Mouse (Mus musculus) lung, postnatal 0 days (tissue): ENCODE data around the gene Tmem209. TPM values are rescaled to one million over a fixed set of nuclear protein-coding genes. Genes with fewer than 3 reads are reported as not detected.

Source experiments
- ATAC-seq: fragments of 200-750 bp; cut with Nextera tagmentation; 2 replicates; pipeline ENCODE4 v1.8.0; 2017; ENCODE audit warnings: moderate library complexity
- DNase-seq: peaks from one replicate; pipeline ENCODE4 v3.0.0-alpha.2; 2016; ENCODE audit warnings: low spot score
- H3K27ac ChIP-seq: fragments of 300-500 bp; sonication (generic); 2 replicates; pipeline ENCODE4 v1.5.1; 2014; ENCODE audit warnings: antibody characterized with exemption, mild to moderate bottlenecking, low read length, mixed read lengths
- H3K27me3 ChIP-seq: fragments of 300-500 bp; sonication (generic); replicated peaks from 2 replicates; pipeline ENCODE4 v1.6.1; 2014; ENCODE audit warnings: low read length, mixed read lengths; ENCODE audit not compliant: insufficient read depth
- H3K36me3 ChIP-seq: fragments of 300-500 bp; sonication (generic); 2 replicates; pipeline ENCODE4 v1.6.1; 2014; ENCODE audit warnings: low read length, mixed read lengths; ENCODE audit not compliant: insufficient read depth
- H3K4me1 ChIP-seq: fragments of 300-500 bp; sonication (generic); 2 replicates; pipeline ENCODE4 v1.6.1; 2014; ENCODE audit warnings: antibody characterized with exemption, low read depth, low read length, mixed read lengths; ENCODE audit not compliant: insufficient read depth
- H3K4me2 ChIP-seq: fragments of 300-500 bp; sonication (generic); replicated peaks from 2 replicates; pipeline ENCODE4 v1.6.1; 2014; ENCODE audit warnings: low read depth, mild to moderate bottlenecking, low read length, moderate library complexity, mixed read lengths
- H3K4me3 ChIP-seq: fragments of 300-500 bp; sonication (generic); 2 replicates; pipeline ENCODE4 v1.5.1; 2014; ENCODE audit warnings: low read depth, low read length
- H3K9ac ChIP-seq: fragments of 300-500 bp; sonication (generic); replicated peaks from 2 replicates; pipeline ENCODE4 v1.6.1; 2014; ENCODE audit warnings: low read depth, mild to moderate bottlenecking
- H3K9me3 ChIP-seq: fragments of 300-500 bp; sonication (generic); 2 replicates; pipeline ENCODE4 v1.6.1; 2016; ENCODE audit warnings: low read length, mixed read lengths
- CTCF ChIP-seq: IDR thresholded peaks from 2 replicates; pipeline ENCODE4 v1.5.1; 2016; ENCODE audit warnings: antibody characterized with exemption, mild to moderate bottlenecking
- EP300 ChIP-seq: IDR thresholded peaks from 2 replicates; pipeline ENCODE4 v1.6.1; 2016; ENCODE audit warnings: antibody characterized with exemption, mild to moderate bottlenecking, control low read depth
- WGBS: fragments of 180-500 bp; shearing (Covaris S2); extraction: QIAGEN DNeasy Blood & Tissue Kit; methylation state at CpG from one replicate; pipeline ENCODE4 v1.1.7; 2014; 5-methylcytosine and 5-hydroxymethylcytosine counted together
- polyA plus RNA-seq: library from polyadenylated mRNA; unstranded; fragments of >200 nt; fragmentation: Nextera tagmentation; extraction: Ambion mirVana; gene quantifications from 2 replicates; pipeline ENCODE4 v1.2.1, GENCODE M21; 2015

Tmem209 gene
- polyA plus RNA-seq, 1 experiment from 2014 or later, result 14.6 TPM

DNA sequence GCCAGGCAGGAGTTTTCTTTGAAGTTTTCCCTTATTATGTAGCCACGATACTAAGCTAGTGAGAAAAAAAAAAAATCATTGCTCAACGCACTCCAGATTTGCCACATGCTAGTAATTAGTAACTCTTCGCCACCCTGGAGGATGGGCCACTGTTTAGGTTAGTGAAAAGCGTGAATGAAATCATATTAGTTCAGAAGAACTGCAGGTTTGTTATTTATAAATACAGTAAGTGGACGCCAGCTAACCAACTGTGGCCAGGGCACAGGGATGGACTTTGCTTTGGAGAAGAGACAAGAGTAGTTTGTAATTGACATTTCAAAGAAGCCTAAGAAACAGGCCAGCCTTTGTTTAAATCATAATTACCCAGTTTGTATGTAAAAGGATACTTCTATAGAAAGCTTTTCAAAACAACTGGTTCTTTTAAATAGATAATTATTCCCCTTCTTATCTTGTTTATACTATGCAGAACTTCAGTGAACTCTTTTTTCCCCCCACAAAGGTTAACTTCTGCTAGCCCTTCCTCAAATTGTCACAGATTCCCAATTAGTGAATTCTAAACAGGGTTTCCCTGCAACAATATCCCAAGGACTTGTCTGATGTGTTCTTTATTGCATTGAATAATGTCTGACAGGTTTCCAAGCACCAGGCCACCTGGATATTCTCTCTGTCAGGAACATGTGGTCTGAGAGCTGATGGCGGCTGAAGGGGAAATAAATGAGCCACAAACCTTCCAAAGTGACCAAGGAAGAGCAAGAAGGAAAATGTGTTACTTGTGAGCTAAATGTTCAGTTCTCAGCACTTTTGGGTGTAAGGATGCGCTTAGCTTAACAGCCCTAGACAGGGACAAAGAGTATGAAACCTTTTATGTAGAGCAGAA, 16.1 kb upstream of the Tmem209 start:
- TF ChIP-seq EP300, result no peak
- no peak for TF ChIP-seq CTCF
- DNase-seq, result no peak
- Histone ChIP-seq H3K27me3 (no peaks in the 10 kb centered on the region), H3K4me3 (no peak overlapping the region), H3K9me3 (no peaks in the 10 kb centered on the region), H3K9ac (no peak overlapping the region), H3K36me3 (no peaks in the 10 kb centered on the region), H3K4me1 (no peaks in the 10 kb centered on the region), H3K27ac (no peak overlapping the region), H3K4me2 (no peak overlapping the region)
- ATAC-seq, result no peak
- WGBS, result 66% methylated on average over 7 of the region's 7 CpGs

DNA sequence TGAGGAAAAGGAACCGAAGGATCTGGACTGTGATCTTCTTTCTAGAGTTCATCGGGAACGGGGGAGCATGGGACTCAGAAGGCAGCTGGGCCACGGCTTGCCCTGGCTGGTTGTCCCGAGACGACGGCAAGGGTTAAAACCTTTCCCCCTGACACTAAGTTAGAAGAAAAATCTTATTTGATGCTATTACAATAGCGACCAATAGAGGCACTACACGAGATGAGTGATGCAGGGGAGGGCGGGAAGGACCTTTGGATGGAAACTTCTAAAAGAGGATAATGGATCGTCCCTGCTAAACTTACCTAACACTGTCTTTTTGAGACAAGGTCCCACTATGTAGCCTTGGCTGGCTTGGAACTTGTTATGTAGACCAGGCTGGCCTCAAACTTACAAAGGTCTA, 10.8 kb upstream of the Tmem209 start:
- TF ChIP-seq EP300, result no peak
- peak; percentile 41 for TF ChIP-seq CTCF
- H3K36me3 ChIP-seq, result no peaks in the 10 kb centered on the region
- H3K27ac ChIP-seq, result no peak overlapping the region
- DNase-seq (no peak), ATAC-seq (no peak)
- H3K4me3 ChIP-seq, result no peak overlapping the region
- H3K4me2 ChIP-seq, result no peak overlapping the region
- H3K4me1 ChIP-seq, result no peaks in the 10 kb centered on the region
- H3K27me3 ChIP-seq, result no peaks in the 10 kb centered on the region
- no peak overlapping the region for H3K9ac ChIP-seq
- no peaks in the 10 kb centered on the region for H3K9me3 ChIP-seq
- WGBS, result 64% methylated on average over 11 of the region's 11 CpGs

DNA sequence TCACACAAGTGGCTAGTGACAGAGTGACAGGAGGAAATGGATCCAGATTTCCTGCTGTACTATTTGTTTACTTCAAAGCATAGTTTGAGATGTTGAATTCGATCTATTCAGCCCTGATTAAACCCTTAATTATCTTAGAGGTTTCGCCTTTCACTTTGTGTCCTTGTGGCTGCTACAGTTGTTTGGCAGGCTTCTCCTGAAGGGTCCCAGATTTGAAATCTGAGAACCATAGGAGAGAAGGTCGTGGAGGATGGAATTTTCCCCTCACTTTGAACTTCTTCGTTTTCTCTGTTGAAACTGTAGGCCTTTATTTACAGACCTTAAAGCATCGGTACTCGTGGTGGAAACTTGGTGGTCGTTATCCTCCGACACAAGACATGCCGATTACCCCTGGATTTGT, 4.7 kb upstream of the Tmem209 start:
- WGBS, result 12% methylated on average over 9 of the region's 9 CpGs
- TF ChIP-seq EP300 (no peak), CTCF (no peak)
- Histone ChIP-seq H3K4me3 (no peak overlapping the region), H3K9me3 (no peaks in the 10 kb centered on the region), H3K4me1 (0 out of 2 replicates have a peak, but pooled peaks cover 4% of the 10 kb centered on the region), H3K36me3 (no peaks in the 10 kb centered on the region), H3K27me3 (no peaks in the 10 kb centered on the region), H3K27ac (no peak overlapping the region), H3K4me2 (no peak overlapping the region), H3K9ac (no peak overlapping the region)
- DNase-seq (no peak), ATAC-seq (no peak)

DNA sequence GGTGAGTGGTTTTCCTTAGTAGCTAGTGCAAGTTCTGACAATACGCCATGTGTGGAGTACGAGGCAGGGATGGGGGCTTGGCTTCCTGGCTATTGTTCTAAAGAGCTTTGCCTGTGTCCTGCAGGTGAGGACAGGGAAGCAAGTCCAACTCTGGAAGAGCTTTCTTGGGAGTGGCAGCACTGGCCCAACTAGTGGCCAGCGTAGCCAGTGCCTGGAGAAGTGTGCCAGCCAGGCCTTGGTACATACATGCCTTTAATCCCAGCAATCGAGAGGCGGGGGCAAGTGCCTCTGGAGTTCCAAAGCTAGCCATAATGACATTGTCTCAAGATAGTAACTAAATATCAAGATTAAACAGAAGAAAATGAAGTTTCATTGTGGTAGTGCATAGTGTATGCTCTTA, 708 bp upstream of the Tmem209 start:
- DNase-seq (peak; percentile 11), ATAC-seq (no peak)
- Histone ChIP-seq H3K36me3 (no peaks in the 10 kb centered on the region; the same call in 1 of the 2 replicates), H3K27ac (peak overlapping the region; percentile 8; the same call in 1 of the 2 replicates), H3K9ac (no peak overlapping the region), H3K27me3 (no peaks in the 10 kb centered on the region), H3K9me3 (no peaks in the 10 kb centered on the region), H3K4me2 (no peak overlapping the region; the same call in 1 of the 2 replicates), H3K4me3 (no peak overlapping the region), H3K4me1 (0 out of 2 replicates have a peak, but pooled peaks cover 4% of the 10 kb centered on the region)
- TF ChIP-seq CTCF (peak; percentile 9; the same call in 1 of the 2 replicates), EP300 (no peak)
- 60% methylated on average over 5 of the region's 5 CpGs for WGBS

GRCm38 (mm10) chr6:30508824-30509223, 759 bp downstream of the Tmem209 start:
- TF ChIP-seq EP300 (no peak), CTCF (no peak)
- Histone ChIP-seq H3K9me3 (no peaks in the 10 kb centered on the region), H3K27me3 (no peaks in the 10 kb centered on the region), H3K4me2 (peak overlapping the region; percentile 66), H3K27ac (peak overlapping the region; percentile 92), H3K36me3 (peaks cover 3% of the 10 kb centered on the region; the same call in 1 of the 2 replicates), H3K4me3 (peak overlapping the region; percentile 59), H3K4me1 (no peaks in the 10 kb centered on the region), H3K9ac (peak overlapping the region; percentile 60)
- DNase-seq (no peak), ATAC-seq (no peak)
- WGBS, result 4% methylated on average over 2 of the region's 2 CpGs

GRCm38 (mm10) chr6:30499049-30499448, 10.5 kb downstream of the Tmem209 start:
- Histone ChIP-seq H3K27me3 (no peaks in the 10 kb centered on the region), H3K27ac (no peak overlapping the region), H3K9me3 (no peaks in the 10 kb centered on the region), H3K4me2 (no peak overlapping the region), H3K9ac (no peak overlapping the region), H3K36me3 (peaks cover 19% of the 10 kb centered on the region), H3K4me3 (no peak overlapping the region), H3K4me1 (no peaks in the 10 kb centered on the region)
- TF ChIP-seq EP300 (no peak), CTCF (no peak)
- DNase-seq (no peak), ATAC-seq (no peak)
- 48% methylated on average over 3 of the region's 3 CpGs for WGBS
